Mouse (Mus musculus) myocyte (in vitro differentiated cells): ENCODE data around the gene Oit1. TPM values are rescaled to one million over a fixed set of nuclear protein-coding genes. Genes with fewer than 3 reads are reported as not detected.

Source experiments
- H3K27me3 ChIP-seq: one replicate; pipeline ENCODE4 v1.6.1; 2011; ENCODE audit not compliant: control insufficient read depth, insufficient read depth, insufficient read length
- H3K36me3 ChIP-seq: one replicate; pipeline ENCODE4 v1.6.1; 2011; ENCODE audit not compliant: control insufficient read depth, insufficient read depth
- H3K4me2 ChIP-seq: one replicate; pipeline ENCODE4 v1.6.1; 2011; ENCODE audit warnings: low read depth, control low read depth
- H3K4me3 ChIP-seq: one replicate; pipeline ENCODE4 v1.5.1; 2011; ENCODE audit warnings: mild to moderate bottlenecking, control low read depth, moderate library complexity
- H3K79me2 ChIP-seq: one replicate; pipeline ENCODE4 v1.6.1; 2011; ENCODE audit not compliant: control insufficient read depth, insufficient read depth
- H3ac ChIP-seq: one replicate; pipeline ENCODE4 v1.6.1; 2011; ENCODE audit not compliant: control insufficient read depth, insufficient read length
- CEBPB ChIP-seq: IDR thresholded peaks from 2 replicates; pipeline ENCODE4 v1.6.1; 2011; ENCODE audit warnings: mild to moderate bottlenecking, moderate library complexity; ENCODE audit not compliant: poor library complexity, insufficient read depth, severe bottlenecking
- E2F4 ChIP-seq: IDR thresholded peaks from one replicate; pipeline ENCODE4 v1.6.1; 2011; ENCODE audit warnings: mild to moderate bottlenecking, control low read depth, moderate library complexity; ENCODE audit not compliant: insufficient read depth
- MAX ChIP-seq: IDR thresholded peaks from one replicate; pipeline ENCODE4 v1.6.1; 2011; ENCODE audit warnings: low read depth, mild to moderate bottlenecking, control low read depth
- MYOD1 ChIP-seq, 3 experiments: IDR thresholded peaks; one replicate each; pipeline ENCODE4 v1.6.1; 2011; ENCODE audit warnings: control low read depth in 2 of 3, low read depth in 2 of 3, mild to moderate bottlenecking in 2 of 3, moderate library complexity in 1 of 3; ENCODE audit not compliant: insufficient read length in 2 of 3, control insufficient read depth in 1 of 3
- MYOG ChIP-seq, 3 experiments: IDR thresholded peaks; one replicate each; pipeline ENCODE4 v1.6.1; 2011; ENCODE audit warnings: control low read depth in 2 of 3, low read depth in 2 of 3, mild to moderate bottlenecking in 2 of 3; ENCODE audit not compliant: insufficient read length in 2 of 3, control insufficient read depth in 1 of 3, insufficient read depth in 1 of 3
- POLR2A ChIP-seq: IDR thresholded peaks from one replicate; pipeline ENCODE4 v1.6.1; 2011; ENCODE audit warnings: low read depth, mild to moderate bottlenecking, control low read depth, moderate library complexity; ENCODE audit not compliant: insufficient read length
- POLR2AphosphoS2 ChIP-seq: IDR thresholded peaks from one replicate; pipeline ENCODE4 v1.6.1; 2011; ENCODE audit warnings: low read depth, control low read depth; ENCODE audit not compliant: insufficient read length
- REST ChIP-seq: IDR thresholded peaks from one replicate; pipeline ENCODE4 v1.6.1; 2011; ENCODE audit warnings: mild to moderate bottlenecking, control low read depth, moderate library complexity; ENCODE audit not compliant: insufficient read depth, insufficient read length
- SRF ChIP-seq: IDR thresholded peaks from one replicate; pipeline ENCODE4 v1.6.1; 2011; ENCODE audit warnings: low read depth; ENCODE audit not compliant: control insufficient read depth, insufficient read length
- TCF12 ChIP-seq: IDR thresholded peaks from one replicate; pipeline ENCODE4 v1.6.1; 2011; ENCODE audit warnings: mild to moderate bottlenecking, control low read depth; ENCODE audit not compliant: poor library complexity, insufficient read depth, severe bottlenecking
- TCF3 ChIP-seq: IDR thresholded peaks from one replicate; pipeline ENCODE4 v1.6.1; 2011; ENCODE audit warnings: low read depth, control low read depth; ENCODE audit not compliant: insufficient read length
- USF1 ChIP-seq: IDR thresholded peaks from one replicate; pipeline ENCODE4 v1.6.1; 2011; ENCODE audit warnings: low read depth, mild to moderate bottlenecking, control low read depth, moderate library complexity
- polyA plus RNA-seq: library from polyadenylated mRNA; unstranded; fragments of >200 nt; fragmentation: generic; extraction: Trizol; gene quantifications from one replicate; pipeline ENCODE4 v1.2.1, GENCODE M21; 2012; ENCODE audit warnings: missing spikeins

The Oit1 gene
- polyA plus RNA-seq, 1 experiment: not detected

DNA sequence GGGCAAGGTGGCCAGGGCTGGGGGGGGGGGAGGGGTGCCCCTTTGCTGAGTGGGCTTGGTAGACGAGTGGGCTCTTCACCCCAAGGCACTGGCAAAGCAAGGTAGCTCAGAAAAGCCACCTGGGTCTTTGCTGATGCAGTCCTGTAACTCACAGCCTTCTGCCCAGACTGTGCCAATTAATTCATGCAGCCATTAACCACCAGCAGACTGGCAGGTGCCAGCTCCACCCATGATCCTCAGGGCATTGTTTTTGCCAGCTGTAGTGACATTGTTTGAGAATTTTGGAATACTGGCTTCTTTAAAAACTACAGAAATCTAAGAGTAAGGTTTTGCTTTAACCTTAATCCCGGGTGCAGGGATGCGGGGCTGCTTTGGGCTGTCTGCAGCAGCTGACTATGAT, 58.0 kb downstream of the Oit1 start:
- no peak overlapping the region for H3ac ChIP-seq
- H3K4me2 ChIP-seq: no peak overlapping the region
- H3K36me3 ChIP-seq: no peaks in the 10 kb centered on the region
- H3K27me3 ChIP-seq: no peaks in the 10 kb centered on the region
- TF ChIP-seq REST (no peak), E2F4 (no peak), MYOD1 (IDR thresholded peaks at IDR 0.05; ENCODE audit: control insufficient read depth in 1 of 3, insufficient read length in 2 of 3, low read depth in 2 of 3) (no peak), TCF3 (no peak), MAX (no peak), MYOG (IDR thresholded peaks at IDR 0.05; ENCODE audit: control insufficient read depth in 1 of 3, insufficient read depth in 1 of 3, insufficient read length in 2 of 3, low read depth in 2 of 3) (no peak), CEBPB (no peak), USF1 (no peak), POLR2A (no peak), TCF12 (no peak), SRF (no peak), POLR2AphosphoS2 (no peak)
- H3K4me3 ChIP-seq: no peak overlapping the region
- H3K79me2 ChIP-seq: no peaks in the 10 kb centered on the region

DNA sequence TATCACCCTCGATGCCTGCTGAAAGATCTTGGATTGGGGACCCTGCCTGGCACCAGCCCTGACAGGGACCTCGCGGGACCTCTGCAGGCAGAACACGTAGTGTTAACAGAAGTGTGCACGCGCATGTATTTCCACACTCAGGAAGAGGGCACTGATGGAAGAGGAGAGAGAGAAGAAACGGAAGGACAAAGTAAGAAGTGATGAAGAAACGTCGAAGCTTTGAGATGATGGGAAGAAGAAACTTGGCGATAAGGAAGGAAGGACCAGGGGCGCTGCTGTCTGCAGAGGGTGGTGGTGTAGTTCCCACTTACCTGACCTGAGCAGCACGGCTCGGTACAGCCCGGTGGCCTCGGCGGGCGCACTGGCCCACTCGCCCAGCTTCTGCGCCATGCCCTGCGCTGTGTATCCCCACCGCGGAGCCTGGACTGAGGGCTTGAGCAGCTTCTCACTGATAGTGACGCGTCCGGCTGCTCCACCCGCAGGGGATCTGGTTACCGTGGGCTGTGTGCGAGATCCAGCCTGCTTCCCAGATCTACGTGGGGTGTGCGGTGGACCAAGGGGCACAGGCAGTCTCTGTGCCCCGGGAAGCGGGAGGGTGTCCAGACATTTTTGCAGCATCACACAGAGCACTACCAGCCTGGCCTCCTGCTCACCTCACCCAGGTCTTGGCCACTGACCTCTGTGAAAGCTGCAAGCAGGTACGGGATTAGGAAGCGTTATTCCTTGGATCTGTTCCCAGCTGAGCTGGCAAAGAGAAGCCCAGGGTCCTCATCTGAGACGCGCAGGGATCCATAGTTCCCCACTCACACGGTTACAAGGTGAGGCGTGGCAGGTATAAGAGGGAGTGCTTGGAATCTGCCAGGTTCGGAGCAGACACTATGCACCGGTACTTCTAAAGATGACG, 61.1 kb downstream of the Oit1 start, which contains the start of gene Fam107a:
Fam107a (minus strand) TSS at position 830 of the 904 bp plus-strand sequence.
- Histone ChIP-seq H3K36me3 (no peaks in the 10 kb centered on the region), H3K79me2 (no peaks in the 10 kb centered on the region), H3ac (no peak within 1 kb of the TSS), H3K4me2 (peak within 1 kb of the TSS; percentile 59), H3K27me3 (no peaks in the 10 kb centered on the region), H3K4me3 (no peak within 1 kb of the TSS)
- TF ChIP-seq MYOD1 (IDR thresholded peaks at IDR 0.05; ENCODE audit: control insufficient read depth in 1 of 3, insufficient read length in 2 of 3, low read depth in 2 of 3): no peak
- TF ChIP-seq MYOG (IDR thresholded peaks at IDR 0.05; ENCODE audit: control insufficient read depth in 1 of 3, insufficient read depth in 1 of 3, insufficient read length in 2 of 3, low read depth in 2 of 3): peak in 1 of 3 experiments; percentile 3

DNA sequence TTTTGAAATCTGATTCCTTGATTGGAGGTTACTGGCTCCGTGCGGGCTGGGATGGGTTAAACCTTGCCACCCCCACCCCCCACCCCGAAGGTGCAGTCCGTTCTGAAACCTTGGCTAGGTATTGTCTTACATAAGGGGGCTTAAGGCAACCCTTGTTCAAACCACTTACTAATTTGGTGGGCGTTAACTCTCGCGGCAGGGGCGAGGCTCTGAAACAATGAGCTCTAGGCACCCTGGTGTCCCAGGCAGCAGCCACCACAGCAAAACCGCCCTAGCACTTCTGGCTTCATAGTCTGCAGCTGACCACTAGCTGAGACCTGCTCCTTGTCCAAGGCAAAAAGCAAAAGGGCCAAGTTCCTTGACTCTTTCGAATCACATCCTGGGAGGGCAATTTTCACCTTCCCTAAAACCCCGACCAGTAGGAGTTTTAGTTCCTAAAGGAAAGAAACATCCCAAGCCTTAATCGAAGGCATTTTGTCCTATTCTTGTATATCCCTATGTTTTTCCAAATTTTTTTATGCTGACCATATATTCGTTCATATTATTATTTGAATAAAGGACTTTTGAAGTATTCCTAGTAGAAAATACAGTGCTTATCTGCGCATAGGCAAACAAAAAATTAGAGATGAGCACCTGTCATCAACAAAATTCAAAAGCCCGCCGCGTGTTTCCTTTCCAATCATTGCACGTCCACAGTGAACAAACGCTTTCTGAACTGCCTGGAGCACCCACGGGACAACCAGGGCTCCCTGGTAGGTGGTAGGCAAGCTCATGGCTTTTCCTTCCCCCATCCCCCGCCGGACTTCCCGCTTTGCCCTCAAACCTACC, 62.0 kb downstream of the Oit1 start:
- Histone ChIP-seq H3K36me3 (no peaks in the 10 kb centered on the region), H3K4me3 (no peak overlapping the region), H3K4me2 (peak overlapping the region; percentile 59), H3K79me2 (no peaks in the 10 kb centered on the region), H3K27me3 (no peaks in the 10 kb centered on the region), H3ac (no peak overlapping the region)
- TF ChIP-seq MYOG (IDR thresholded peaks at IDR 0.05; ENCODE audit: control insufficient read depth in 1 of 3, insufficient read depth in 1 of 3, insufficient read length in 2 of 3, low read depth in 2 of 3) (peak in 1 of 3 experiments; percentile 16), REST (no peak)

DNA sequence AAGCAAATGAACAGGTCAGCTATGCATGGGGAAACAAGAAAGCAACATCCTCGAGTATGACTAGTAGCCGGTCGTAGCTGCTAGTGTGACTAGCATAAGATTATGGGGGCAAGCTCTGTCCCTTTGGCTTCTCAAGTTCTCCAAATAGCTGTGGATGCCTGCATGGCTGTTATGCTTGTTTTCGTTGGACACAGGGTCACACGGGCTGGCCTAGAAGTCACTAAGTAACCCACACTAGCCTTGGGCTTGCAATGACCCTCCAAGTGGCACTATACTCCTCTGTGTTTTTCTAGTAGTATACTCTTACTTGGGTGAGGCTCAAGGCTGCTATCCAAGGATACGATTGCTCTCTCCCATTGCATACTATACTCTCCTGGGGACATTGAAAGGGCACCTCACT, 63.4 kb downstream of the Oit1 start:
- Histone ChIP-seq H3K4me2 (no peak overlapping the region), H3ac (no peak overlapping the region), H3K4me3 (no peak overlapping the region), H3K79me2 (no peaks in the 10 kb centered on the region), H3K27me3 (no peaks in the 10 kb centered on the region), H3K36me3 (no peaks in the 10 kb centered on the region)
- TF ChIP-seq TCF3 (no peak), SRF (no peak), MAX (no peak), MYOD1 (IDR thresholded peaks at IDR 0.05; ENCODE audit: control insufficient read depth in 1 of 3, insufficient read length in 2 of 3, low read depth in 2 of 3) (no peak), TCF12 (no peak), E2F4 (no peak), USF1 (no peak), MYOG (IDR thresholded peaks at IDR 0.05; ENCODE audit: control insufficient read depth in 1 of 3, insufficient read depth in 1 of 3, insufficient read length in 2 of 3, low read depth in 2 of 3) (no peak), POLR2AphosphoS2 (no peak), CEBPB (no peak), REST (no peak), POLR2A (no peak)

DNA sequence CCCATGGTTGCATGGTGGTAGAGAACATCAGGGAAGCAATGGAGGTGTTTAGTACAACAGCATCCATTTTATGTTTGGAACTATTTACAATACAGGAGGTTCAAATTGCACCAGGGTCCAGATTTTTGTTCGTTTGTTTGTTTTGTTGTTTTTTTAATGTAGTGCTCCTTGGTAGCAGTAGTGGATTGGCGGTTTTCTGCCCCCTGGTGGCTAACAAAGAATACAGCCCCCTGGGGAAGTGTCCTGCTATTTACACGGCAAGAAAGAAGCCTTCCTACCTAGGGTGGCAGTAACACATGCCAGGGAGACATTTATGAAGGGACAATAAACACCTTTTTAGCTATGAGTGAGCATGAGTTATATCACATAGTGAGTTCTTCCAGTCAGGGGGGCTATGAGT, 64.0 kb downstream of the Oit1 start:
- Histone ChIP-seq H3K27me3 (no peaks in the 10 kb centered on the region), H3ac (no peak overlapping the region), H3K4me2 (no peak overlapping the region), H3K36me3 (no peaks in the 10 kb centered on the region), H3K4me3 (no peak overlapping the region), H3K79me2 (no peaks in the 10 kb centered on the region)
- TF ChIP-seq MAX (no peak), MYOD1 (IDR thresholded peaks at IDR 0.05; ENCODE audit: control insufficient read depth in 1 of 3, insufficient read length in 2 of 3, low read depth in 2 of 3) (no peak), POLR2AphosphoS2 (no peak), USF1 (no peak), TCF12 (no peak), REST (no peak), TCF3 (no peak), MYOG (IDR thresholded peaks at IDR 0.05; ENCODE audit: control insufficient read depth in 1 of 3, insufficient read depth in 1 of 3, insufficient read length in 2 of 3, low read depth in 2 of 3) (no peak), E2F4 (no peak), POLR2A (no peak), CEBPB (no peak), SRF (no peak)
